Mouse (Mus musculus): Measurements from ENCODE around the gene Drap1. TPM values are rescaled to one million over a fixed set of nuclear protein-coding genes. Genes with fewer than 3 reads are reported as not detected.

Drap1 gene
- polyA plus RNA-seq, 1 experiment from 2014 or later, result 243 TPM

- Histone ChIP-seq H3K4me2 (peak overlapping the region; percentile 85), H3K36me3 (peaks cover 22% of the 10 kb centered on the region; the same call in 1 of the 2 replicates), H3K4me1 (peaks cover 56% of the 10 kb centered on the region), H3K27me3 (no peaks in the 10 kb centered on the region), H3K9ac (peak overlapping the region; percentile 67), H3K27ac (no peak overlapping the region), H3K9me3 (no peaks in the 10 kb centered on the region), H3K4me3 (peak overlapping the region; percentile 65)
- ATAC-seq (ENCODE audit: borderline replicate concordance, extremely low read depth, low FRiP score, low TSS enrichment), result no peak
- WGBS, result 19% methylated on average over 3 of the region's 3 CpGs
Observed at GRCm38 (mm10) chr19:5459896-5460295, 35.1 kb upstream of the Drap1 start.

- Histone ChIP-seq H3K36me3 (peaks cover 26% of the 10 kb centered on the region; the same call in 1 of the 2 replicates), H3K4me3 (no peak overlapping the region), H3K27me3 (no peaks in the 10 kb centered on the region), H3K9ac (no peak overlapping the region), H3K27ac (no peak overlapping the region), H3K4me1 (peaks cover 53% of the 10 kb centered on the region), H3K4me2 (no peak overlapping the region), H3K9me3 (no peaks in the 10 kb centered on the region)
- ATAC-seq (ENCODE audit: borderline replicate concordance, extremely low read depth, low FRiP score, low TSS enrichment), result no peak
- WGBS, result 65% methylated on average over 7 of the region's 7 CpGs
Observed at GRCm38 (mm10) chr19:5459019-5459418, 34.2 kb upstream of the Drap1 start.

- no peaks in the 10 kb centered on the region for H3K9me3 ChIP-seq
- H3K4me3 ChIP-seq, result peak within 1 kb of the TSS; percentile 71
- H3K36me3 ChIP-seq, result peaks cover 18% of the 10 kb centered on the region; the same call in 1 of the 2 replicates
- no peak for ATAC-seq (ENCODE audit: borderline replicate concordance, extremely low read depth, low FRiP score, low TSS enrichment)
- H3K27me3 ChIP-seq, result no peaks in the 10 kb centered on the region
- H3K9ac ChIP-seq, result peak within 1 kb of the TSS; percentile 79
- peaks cover 45% of the 10 kb centered on the region for H3K4me1 ChIP-seq
- peak within 1 kb of the TSS; percentile 82 for H3K4me2 ChIP-seq
- WGBS, result 10% methylated on average over 14 of the region's 14 CpGs
- H3K27ac ChIP-seq, result peak within 1 kb of the TSS; percentile 92
Observed at GRCm38 (mm10) chr19:5457746-5458442, 33.1 kb upstream of the Drap1 start, which contains the start of gene Ccdc85b. Gene Ccdc85b (minus strand): TSS chr19:5457894.

GRCm38 (mm10) chr19:5456922-5457745 lies 32.4 kb upstream of the Drap1 start:
- under 1% methylated on average over 70 of the region's 70 CpGs for WGBS
- peaks cover 12% of the 10 kb centered on the region; the same call in 1 of the 2 replicates for H3K36me3 ChIP-seq
- H3K27ac ChIP-seq, result peak overlapping the region; percentile 92
- peak overlapping the region; percentile 71 for H3K4me3 ChIP-seq
- H3K4me1 ChIP-seq, result peaks cover 45% of the 10 kb centered on the region
- no peaks in the 10 kb centered on the region for H3K9me3 ChIP-seq
- H3K27me3 ChIP-seq, result no peaks in the 10 kb centered on the region
- H3K4me2 ChIP-seq, result peak overlapping the region; percentile 82
- peak overlapping the region; percentile 79 for H3K9ac ChIP-seq
- peak; percentile 92 for ATAC-seq (ENCODE audit: borderline replicate concordance, extremely low read depth, low FRiP score, low TSS enrichment)

GRCm38 (mm10) chr19:5456241-5456921 lies 31.6 kb upstream of the Drap1 start:
- no peak for ATAC-seq (ENCODE audit: borderline replicate concordance, extremely low read depth, low FRiP score, low TSS enrichment)
- 3% methylated on average over 26 of the region's 26 CpGs for WGBS
- Histone ChIP-seq H3K27ac (peak overlapping the region; percentile 92), H3K4me1 (peaks cover 39% of the 10 kb centered on the region), H3K36me3 (peaks cover 6% of the 10 kb centered on the region; the same call in 1 of the 2 replicates), H3K9ac (peak overlapping the region; percentile 79), H3K9me3 (no peaks in the 10 kb centered on the region), H3K27me3 (0 out of 2 replicates have a peak, but pooled peaks cover 4% of the 10 kb centered on the region), H3K4me3 (peak overlapping the region; percentile 71), H3K4me2 (peak overlapping the region; percentile 82)

GRCm38 (mm10) chr19:5455568-5455967 lies 30.8 kb upstream of the Drap1 start:
- Histone ChIP-seq H3K27ac (peak overlapping the region; percentile 92), H3K27me3 (peaks cover 9% of the 10 kb centered on the region; the same call in 1 of the 2 replicates), H3K4me2 (peak overlapping the region; percentile 82), H3K9ac (peak overlapping the region; percentile 79; the same call in 1 of the 2 replicates), H3K36me3 (peaks cover 6% of the 10 kb centered on the region; the same call in 1 of the 2 replicates), H3K4me3 (peak overlapping the region; percentile 71), H3K9me3 (no peaks in the 10 kb centered on the region), H3K4me1 (peaks cover 33% of the 10 kb centered on the region)
- no peak for ATAC-seq (ENCODE audit: borderline replicate concordance, extremely low read depth, low FRiP score, low TSS enrichment)
- WGBS, result 43% methylated on average over 8 of the region's 8 CpGs

GRCm38 (mm10) chr19:5455037-5455436 lies 30.3 kb upstream of the Drap1 start:
- H3K9ac ChIP-seq, result peak overlapping the region; percentile 79; the same call in 1 of the 2 replicates
- H3K9me3 ChIP-seq, result no peaks in the 10 kb centered on the region
- 70% methylated on average over 12 of the region's 12 CpGs for WGBS
- peaks cover 6% of the 10 kb centered on the region; the same call in 1 of the 2 replicates for H3K36me3 ChIP-seq
- ATAC-seq (ENCODE audit: borderline replicate concordance, extremely low read depth, low FRiP score, low TSS enrichment), result no peak
- no peak overlapping the region; the same call in 1 of the 2 replicates for H3K27ac ChIP-seq
- peaks cover 14% of the 10 kb centered on the region for H3K27me3 ChIP-seq
- H3K4me2 ChIP-seq, result peak overlapping the region; percentile 82
- peak overlapping the region; percentile 71 for H3K4me3 ChIP-seq
- peaks cover 32% of the 10 kb centered on the region for H3K4me1 ChIP-seq

- peaks cover 45% of the 10 kb centered on the region for H3K27me3 ChIP-seq
- H3K9ac ChIP-seq, result no peak overlapping the region
- peaks cover 38% of the 10 kb centered on the region for H3K4me1 ChIP-seq
- H3K4me2 ChIP-seq, result no peak overlapping the region
- 70% methylated on average over 6 of the region's 6 CpGs for WGBS
- no peak overlapping the region for H3K27ac ChIP-seq
- ATAC-seq (ENCODE audit: borderline replicate concordance, extremely low read depth, low FRiP score, low TSS enrichment), result no peak
- H3K36me3 ChIP-seq, result peaks cover 6% of the 10 kb centered on the region; the same call in 1 of the 2 replicates
- H3K9me3 ChIP-seq, result no peaks in the 10 kb centered on the region
- no peak overlapping the region for H3K4me3 ChIP-seq
Observed at GRCm38 (mm10) chr19:5451766-5452165, 27.0 kb upstream of the Drap1 start.

- H3K36me3 ChIP-seq, result peaks cover 5% of the 10 kb centered on the region; the same call in 1 of the 2 replicates
- 79% methylated on average over 3 of the region's 3 CpGs for WGBS
- peaks cover 48% of the 10 kb centered on the region for H3K27me3 ChIP-seq
- H3K4me2 ChIP-seq, result no peak overlapping the region
- peaks cover 24% of the 10 kb centered on the region for H3K4me1 ChIP-seq
- no peak overlapping the region for H3K9ac ChIP-seq
- no peaks in the 10 kb centered on the region for H3K9me3 ChIP-seq
- H3K27ac ChIP-seq, result no peak overlapping the region
- no peak overlapping the region for H3K4me3 ChIP-seq
- ATAC-seq (ENCODE audit: borderline replicate concordance, extremely low read depth, low FRiP score, low TSS enrichment), result no peak
Observed at GRCm38 (mm10) chr19:5449673-5450072, 24.9 kb upstream of the Drap1 start.

- Histone ChIP-seq H3K9me3 (no peaks in the 10 kb centered on the region), H3K9ac (no peak overlapping the region), H3K4me2 (peak overlapping the region; percentile 95), H3K27me3 (peaks cover 48% of the 10 kb centered on the region), H3K4me3 (peak overlapping the region; percentile 57), H3K27ac (no peak overlapping the region), H3K4me1 (peaks cover 24% of the 10 kb centered on the region), H3K36me3 (no peaks in the 10 kb centered on the region)
- peak; percentile 11; the same call in 1 of the 2 replicates for ATAC-seq (ENCODE audit: borderline replicate concordance, extremely low read depth, low FRiP score, low TSS enrichment)
- 4% methylated on average over 35 of the region's 36 CpGs for WGBS
Observed at GRCm38 (mm10) chr19:5448354-5449150, 23.8 kb upstream of the Drap1 start.
